Mouse (Mus musculus) lung, embryonic 16.5 days (tissue): ENCODE measurements around the gene Fgfr2. TPM values are rescaled to one million over a fixed set of nuclear protein-coding genes. Genes with fewer than 3 reads are reported as not detected.

Experiments
- ATAC-seq: fragments of 200-750 bp; cut with Nextera tagmentation; 2 replicates; pipeline ENCODE4 v1.8.0; 2017; ENCODE audit warnings: low read depth, mild to moderate bottlenecking, moderate library complexity
- H3K27ac ChIP-seq: fragments of 300-500 bp; sonication (generic); 2 replicates; pipeline ENCODE4 v1.5.1; 2014; ENCODE audit warnings: mild to moderate bottlenecking, control low read depth, low read length
- H3K27me3 ChIP-seq: fragments of 300-500 bp; sonication (generic); 2 replicates; pipeline ENCODE4 v1.6.1; 2014; ENCODE audit warnings: low read depth, low read length, mixed read lengths; ENCODE audit not compliant: control insufficient read depth, insufficient read depth
- H3K36me3 ChIP-seq: fragments of 300-500 bp; sonication (generic); 2 replicates; pipeline ENCODE4 v1.6.1; 2014; ENCODE audit warnings: low read length; ENCODE audit not compliant: control insufficient read depth, insufficient read depth
- H3K4me1 ChIP-seq: fragments of 300-500 bp; sonication (generic); replicated peaks from 2 replicates; pipeline ENCODE4 v1.6.1; 2014; ENCODE audit warnings: low read length, mixed read lengths; ENCODE audit not compliant: control insufficient read depth, insufficient read depth
- H3K4me2 ChIP-seq: fragments of 300-500 bp; sonication (generic); 2 replicates; pipeline ENCODE4 v1.6.1; 2014; ENCODE audit warnings: low read depth, low read length, control low read depth
- H3K4me3 ChIP-seq: fragments of 300-500 bp; sonication (generic); 2 replicates; pipeline ENCODE4 v1.5.1; 2014; ENCODE audit warnings: mild to moderate bottlenecking, low read length, control low read depth
- H3K9ac ChIP-seq: fragments of 300-500 bp; sonication (generic); 2 replicates; pipeline ENCODE4 v1.6.1; 2014; ENCODE audit warnings: low read length, control low read depth
- H3K9me3 ChIP-seq: fragments of 300-500 bp; sonication (generic); 2 replicates; pipeline ENCODE4 v1.6.1; 2016; ENCODE audit warnings: low read length; ENCODE audit not compliant: control insufficient read depth
- WGBS: fragments of 180-500 bp; shearing (Covaris S2); extraction: QIAGEN DNeasy Blood & Tissue Kit; methylation state at CpG from one replicate; pipeline ENCODE4 v1.1.7; 2014; 5-methylcytosine and 5-hydroxymethylcytosine counted together
- polyA plus RNA-seq: library from polyadenylated mRNA; unstranded; fragments of >200 nt; fragmentation: Nextera tagmentation; extraction: Ambion mirVana; gene quantifications from 2 replicates; pipeline ENCODE4 v1.2.1, GENCODE M21; 2015

Fgfr2 gene
- polyA plus RNA-seq, 1 experiment from 2014 or later, result 175 TPM

DNA sequence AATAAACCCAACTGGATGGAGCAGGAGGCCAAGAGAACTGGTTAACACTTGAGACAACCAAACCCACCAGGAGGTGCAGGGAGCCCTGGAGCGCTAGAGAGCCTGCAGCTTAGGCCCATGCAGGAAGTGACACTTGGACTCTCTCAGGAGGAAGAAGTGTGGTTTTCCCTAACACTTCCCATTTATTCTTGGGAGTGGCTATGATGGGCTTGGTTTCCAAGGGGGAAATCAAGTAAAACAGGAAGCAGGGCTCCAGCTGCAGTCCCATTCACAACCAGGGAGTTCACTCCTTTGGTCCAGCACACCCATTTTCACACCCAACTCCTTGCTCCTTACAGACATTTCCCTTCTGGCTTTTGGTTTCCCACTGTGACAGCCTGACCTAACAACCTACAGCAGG lies 44.2 kb downstream of the Fgfr2 start:
- no peak overlapping the region for H3K4me3 ChIP-seq
- no peak overlapping the region for H3K27ac ChIP-seq
- no peak for ATAC-seq
- no peak overlapping the region for H3K4me2 ChIP-seq
- H3K36me3 ChIP-seq, result peaks cover 4% of the 10 kb centered on the region
- H3K4me1 ChIP-seq, result peaks cover 3% of the 10 kb centered on the region; the same call in 1 of the 2 replicates
- whole genome bisulfite sequencing, result 76% methylated on average over 1 of the region's 1 CpGs
- H3K27me3 ChIP-seq, result no peaks in the 10 kb centered on the region
- H3K9ac ChIP-seq, result no peak overlapping the region
- no peaks in the 10 kb centered on the region for H3K9me3 ChIP-seq

- WGBS, result 71% methylated on average over 10 of the region's 10 CpGs
- Histone ChIP-seq H3K9me3 (no peaks in the 10 kb centered on the region), H3K4me1 (no peaks in the 10 kb centered on the region), H3K36me3 (0 out of 2 replicates have a peak, but pooled peaks cover under 1% of the 10 kb centered on the region), H3K27me3 (no peaks in the 10 kb centered on the region), H3K4me2 (no peak overlapping the region), H3K9ac (no peak overlapping the region), H3K27ac (no peak overlapping the region), H3K4me3 (no peak overlapping the region)
- no peak for ATAC-seq
Measured at GRCm38 (mm10) chr7:133074462-133075133, 48.6 kb downstream of the Fgfr2 start.

- Histone ChIP-seq H3K4me3 (no peak overlapping the region), H3K27ac (no peak overlapping the region), H3K4me1 (no peaks in the 10 kb centered on the region)
Measured at GRCm38 (mm10) chr7:133073147-133073651, 50.0 kb downstream of the Fgfr2 start.

GRCm38 (mm10) chr7:133072535-133072934 lies 50.6 kb downstream of the Fgfr2 start:
- WGBS, result 74% methylated on average over 4 of the region's 4 CpGs
- no peak overlapping the region for H3K27ac ChIP-seq
- no peak overlapping the region for H3K4me3 ChIP-seq
- H3K27me3 ChIP-seq, result no peaks in the 10 kb centered on the region
- no peak overlapping the region for H3K4me2 ChIP-seq
- H3K4me1 ChIP-seq, result no peaks in the 10 kb centered on the region
- ATAC-seq, result no peak
- H3K9ac ChIP-seq, result no peak overlapping the region
- 0 out of 2 replicates have a peak, but pooled peaks cover 2% of the 10 kb centered on the region for H3K36me3 ChIP-seq
- no peaks in the 10 kb centered on the region for H3K9me3 ChIP-seq

More at GRCm38 (mm10) chr7:133073147-133073651, 50.0 kb downstream of the Fgfr2 start:
- H3K27me3 ChIP-seq, result no peaks in the 10 kb centered on the region
- H3K4me2 ChIP-seq, result no peak overlapping the region
- H3K9ac ChIP-seq, result no peak overlapping the region
- no peaks in the 10 kb centered on the region for H3K9me3 ChIP-seq
- 0 out of 2 replicates have a peak, but pooled peaks cover 2% of the 10 kb centered on the region for H3K36me3 ChIP-seq
- 83% methylated on average over 9 of the region's 9 CpGs for WGBS
- ATAC-seq, result no peak

DNA sequence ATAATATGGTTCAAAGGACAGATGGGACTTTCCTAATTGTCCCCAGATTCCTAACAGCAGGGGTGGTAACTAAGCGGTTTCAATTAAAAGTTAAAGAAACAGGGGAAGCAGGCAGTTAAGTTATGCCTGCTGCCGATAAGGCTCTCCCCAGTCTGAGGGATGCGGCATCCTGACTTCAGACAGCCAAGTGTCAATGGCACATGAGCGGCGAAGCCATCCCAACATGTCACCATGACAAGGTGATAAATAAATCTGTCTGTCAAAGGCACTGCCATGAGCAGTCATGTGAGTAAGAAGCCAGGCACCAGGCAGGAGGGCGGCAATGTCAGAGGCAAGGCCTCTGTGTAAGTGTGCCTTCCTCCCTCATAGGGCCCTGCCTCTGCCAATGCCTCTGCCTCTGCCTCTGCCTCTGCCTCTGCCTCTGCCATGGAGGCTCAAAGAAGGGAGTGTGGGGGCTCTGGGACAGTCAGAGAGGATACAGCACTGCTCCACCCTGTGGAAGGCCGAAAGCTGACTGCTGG lies 55.8 kb downstream of the Fgfr2 start:
- H3K9me3 ChIP-seq, result no peaks in the 10 kb centered on the region
- 79% methylated on average over 7 of the region's 7 CpGs for WGBS
- 0 out of 2 replicates have a peak, but pooled peaks cover 4% of the 10 kb centered on the region for H3K4me1 ChIP-seq
- H3K27ac ChIP-seq, result no peak overlapping the region
- H3K4me2 ChIP-seq, result no peak overlapping the region
- ATAC-seq, result no peak
- H3K36me3 ChIP-seq, result 0 out of 2 replicates have a peak, but pooled peaks cover 2% of the 10 kb centered on the region
- no peak overlapping the region for H3K4me3 ChIP-seq
- no peaks in the 10 kb centered on the region for H3K27me3 ChIP-seq
- no peak overlapping the region for H3K9ac ChIP-seq

DNA sequence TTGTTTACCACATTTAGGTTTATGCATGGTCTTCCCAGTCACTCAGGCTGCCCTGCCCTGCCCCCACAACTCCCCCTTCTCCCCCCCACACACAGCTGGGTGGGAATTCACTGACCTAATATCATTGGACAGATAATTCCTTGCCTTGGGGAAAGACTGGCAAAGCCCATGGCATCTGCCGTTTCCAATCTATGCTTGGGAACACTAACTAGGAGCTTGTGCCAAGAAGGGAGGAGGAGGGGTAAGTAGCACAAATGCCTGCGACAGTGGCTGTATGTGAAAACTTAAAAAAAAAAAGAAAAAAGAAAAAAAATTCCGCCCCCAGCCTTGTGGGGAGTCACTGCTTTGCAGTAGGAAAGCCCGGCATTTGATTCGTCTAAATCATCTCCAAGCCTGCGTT lies 56.4 kb downstream of the Fgfr2 start:
- no peaks in the 10 kb centered on the region for H3K27me3 ChIP-seq
- no peaks in the 10 kb centered on the region for H3K9me3 ChIP-seq
- H3K4me1 ChIP-seq, result 0 out of 2 replicates have a peak, but pooled peaks cover 4% of the 10 kb centered on the region
- H3K4me2 ChIP-seq, result no peak overlapping the region
- 50% methylated on average over 6 of the region's 6 CpGs for WGBS
- 0 out of 2 replicates have a peak, but pooled peaks cover 2% of the 10 kb centered on the region for H3K36me3 ChIP-seq
- no peak overlapping the region for H3K27ac ChIP-seq
- 0 out of 2 replicates have a peak, but pooled peaks have one; percentile 51 for ATAC-seq
- no peak overlapping the region for H3K4me3 ChIP-seq
- no peak overlapping the region for H3K9ac ChIP-seq

GRCm38 (mm10) chr7:133062055-133062454 lies 61.1 kb downstream of the Fgfr2 start:
- WGBS, result 81% methylated on average over 3 of the region's 3 CpGs
- no peaks in the 10 kb centered on the region for H3K9me3 ChIP-seq
- no peak overlapping the region for H3K4me2 ChIP-seq
- H3K36me3 ChIP-seq, result 0 out of 2 replicates have a peak, but pooled peaks cover 2% of the 10 kb centered on the region
- no peak overlapping the region for H3K4me3 ChIP-seq
- no peak overlapping the region for H3K9ac ChIP-seq
- H3K4me1 ChIP-seq, result peaks cover 10% of the 10 kb centered on the region; the same call in 1 of the 2 replicates
- H3K27ac ChIP-seq, result no peak overlapping the region
- H3K27me3 ChIP-seq, result no peaks in the 10 kb centered on the region
- ATAC-seq, result no peak

- Histone ChIP-seq H3K9me3 (no peaks in the 10 kb centered on the region), H3K4me3 (no peak overlapping the region), H3K4me1 (peaks cover 6% of the 10 kb centered on the region; the same call in 1 of the 2 replicates), H3K9ac (no peak overlapping the region), H3K36me3 (0 out of 2 replicates have a peak, but pooled peaks cover 2% of the 10 kb centered on the region), H3K4me2 (no peak overlapping the region), H3K27me3 (no peaks in the 10 kb centered on the region), H3K27ac (no peak overlapping the region)
- 86% methylated on average over 6 of the region's 6 CpGs for WGBS
- ATAC-seq, result no peak
Measured at GRCm38 (mm10) chr7:133060170-133060569, 63.0 kb downstream of the Fgfr2 start.

DNA sequence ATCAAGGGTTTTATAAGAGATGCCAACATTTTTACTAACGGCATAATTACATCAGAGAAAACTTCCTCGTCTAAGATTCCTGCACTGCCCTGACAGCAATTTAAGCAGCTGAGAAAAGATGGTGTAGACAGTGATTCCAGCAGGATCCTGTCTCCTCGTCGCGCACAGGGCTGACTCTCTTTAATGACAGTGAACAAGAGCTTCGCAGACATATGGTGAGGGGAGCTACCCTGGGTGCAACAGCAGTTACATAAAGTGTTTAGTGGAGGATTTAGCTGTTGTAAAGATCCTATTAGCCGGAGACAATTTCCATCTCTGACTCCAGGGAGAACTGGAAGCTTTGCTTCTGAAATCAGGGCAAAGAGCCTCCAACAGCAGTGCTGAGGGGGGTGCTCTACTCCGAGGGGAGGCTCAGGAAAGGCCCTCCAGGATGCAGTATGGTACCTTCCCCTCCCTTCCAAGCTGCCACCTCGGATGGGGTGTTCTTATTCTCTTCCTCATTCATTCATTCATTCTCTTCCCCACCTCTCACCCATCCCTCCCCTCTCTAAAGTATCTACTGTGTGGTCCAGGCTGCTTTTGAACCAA lies 63.5 kb downstream of the Fgfr2 start:
- no peak overlapping the region for H3K4me3 ChIP-seq
- WGBS, result 63% methylated on average over 9 of the region's 9 CpGs
- 0 out of 2 replicates have a peak, but pooled peaks cover 2% of the 10 kb centered on the region for H3K36me3 ChIP-seq
- no peak for ATAC-seq
- H3K4me1 ChIP-seq, result peaks cover 6% of the 10 kb centered on the region; the same call in 1 of the 2 replicates
- H3K27me3 ChIP-seq, result no peaks in the 10 kb centered on the region
- no peak overlapping the region for H3K27ac ChIP-seq
- H3K9me3 ChIP-seq, result no peaks in the 10 kb centered on the region
- no peak overlapping the region for H3K9ac ChIP-seq
- H3K4me2 ChIP-seq, result no peak overlapping the region
